Mouse (Mus musculus) MEL (cell line): ENCODE measurements around the gene Cpeb4. TPM values are rescaled to one million over a fixed set of nuclear protein-coding genes. Genes with fewer than 3 reads are reported as not detected.

Experiments
- DNase-seq: peaks from one replicate; pipeline ENCODE4 v3.0.0; 2011; ENCODE audit warnings: low read depth, low spot score
- H3K27ac ChIP-seq: 2 replicates; pipeline ENCODE4 v1.5.1; 2012; ENCODE audit warnings: low read depth, mild to moderate bottlenecking, control low read depth, low read length, moderate library complexity; ENCODE audit not compliant: control insufficient read depth
- H3K27me3 ChIP-seq, 2 experiments: fragments of 150-350 bp in 1 of 2; sonication (generic) in 1 of 2; 2 replicates each; pipeline ENCODE4 v1.6.1; 2012; ENCODE audit warnings: low read length in 2 of 2, mild to moderate bottlenecking in 2 of 2, improper control_type of control experiment in 1 of 2, moderate library complexity in 1 of 2; ENCODE audit not compliant: insufficient read depth in 2 of 2, control insufficient read depth in 1 of 2
- H3K36me3 ChIP-seq, 2 experiments: 2 replicates each; pipeline ENCODE4 v1.6.1; 2012 to 2014; ENCODE audit warnings: low read length in 2 of 2, improper control_type of control experiment in 1 of 2, inconsistent platforms in 1 of 2, mild to moderate bottlenecking in 1 of 2; ENCODE audit not compliant: insufficient read depth in 2 of 2, control insufficient read depth in 1 of 2
- H3K4me1 ChIP-seq, 2 experiments: fragments of 150-350 bp in 1 of 2; sonication (generic) in 1 of 2; 2 replicates each; pipeline ENCODE4 v1.6.1; 2012; ENCODE audit warnings: low read length in 2 of 2, improper control_type of control experiment in 1 of 2, mild to moderate bottlenecking in 1 of 2; ENCODE audit not compliant: insufficient read depth in 2 of 2, control insufficient read depth in 1 of 2
- H3K4me3 ChIP-seq, 2 experiments: fragments of 150-350 bp in 1 of 2; sonication (generic) in 1 of 2; 2 replicates each; pipeline ENCODE4 v1.5.1; 2012; ENCODE audit warnings: low read depth in 2 of 2, low read length in 2 of 2, mild to moderate bottlenecking in 2 of 2, moderate library complexity in 2 of 2, control low read depth in 1 of 2, improper control_type of control experiment in 1 of 2; ENCODE audit not compliant: control insufficient read depth in 1 of 2, insufficient read depth in 1 of 2
- H3K79me2 ChIP-seq: 2 replicates; pipeline ENCODE4 v1.6.1; 2012; ENCODE audit warnings: mild to moderate bottlenecking, low read length, moderate library complexity; ENCODE audit not compliant: control insufficient read depth, poor library complexity, insufficient read depth
- H3K9ac ChIP-seq: 2 replicates; pipeline ENCODE4 v1.6.1; 2012; ENCODE audit warnings: low read depth, mild to moderate bottlenecking, control low read depth, low read length, moderate library complexity; ENCODE audit not compliant: control insufficient read depth, poor library complexity, severe bottlenecking
- H3K9me3 ChIP-seq: fragments of 150-350 bp; sonication (generic); replicated peaks from 2 replicates; pipeline ENCODE4 v1.6.1; 2012; ENCODE audit warnings: mild to moderate bottlenecking, low read length, improper control_type of control experiment, moderate library complexity; ENCODE audit not compliant: insufficient read depth
- BHLHE40 ChIP-seq: IDR thresholded peaks from 2 replicates; pipeline ENCODE4 v1.6.1; 2012; ENCODE audit warnings: low read depth, mild to moderate bottlenecking, inconsistent platforms, low read length, improper control_type of control experiment, borderline replicate concordance
- CHD2 ChIP-seq: IDR thresholded peaks from 2 replicates; pipeline ENCODE4 v1.6.1; 2011; ENCODE audit warnings: low read length, improper control_type of control experiment
- CTCF ChIP-seq, 3 experiments: IDR thresholded peaks in 2 of 3; conservative IDR thresholded peaks in 1 of 3; 2 replicates each; pipeline ENCODE4 v1.5.1; 2011 to 2012; ENCODE audit warnings: low read length in 3 of 3, low read depth in 2 of 3, mild to moderate bottlenecking in 2 of 3, improper control_type of control experiment in 1 of 3, inconsistent platforms in 1 of 3, mixed read lengths in 1 of 3, moderate library complexity in 1 of 3; ENCODE audit not compliant: control insufficient read depth in 1 of 3, insufficient read depth in 1 of 3, poor library complexity in 1 of 3, severe bottlenecking in 1 of 3
- ETS1 ChIP-seq: IDR thresholded peaks from 2 replicates; pipeline ENCODE4 v1.6.1; 2012; ENCODE audit warnings: low read depth, mild to moderate bottlenecking, inconsistent platforms, low read length, improper control_type of control experiment, moderate library complexity
- GABPA ChIP-seq: IDR thresholded peaks from 2 replicates; pipeline ENCODE4 v1.6.1; 2012; ENCODE audit warnings: low read depth, mild to moderate bottlenecking, inconsistent platforms, low read length, improper control_type of control experiment, moderate library complexity
- GATA1 ChIP-seq: IDR thresholded peaks from 2 replicates; pipeline ENCODE4 v1.6.1; 2011; ENCODE audit warnings: low read depth, low read length, improper control_type of control experiment
- JUND ChIP-seq: IDR thresholded peaks from 2 replicates; pipeline ENCODE4 v1.6.1; 2011; ENCODE audit warnings: low read depth, mild to moderate bottlenecking, improper control_type of control experiment, low read length
- KAT2A ChIP-seq: conservative IDR thresholded peaks from 2 replicates; pipeline ENCODE4 v1.6.1; 2012; ENCODE audit warnings: low read depth, low read length, improper control_type of control experiment, inconsistent platforms
- MAZ ChIP-seq: IDR thresholded peaks from 2 replicates; pipeline ENCODE4 v1.6.1; 2012; ENCODE audit warnings: low read depth, mild to moderate bottlenecking, inconsistent platforms, low read length, improper control_type of control experiment
- MEF2A ChIP-seq: IDR thresholded peaks from 2 replicates; pipeline ENCODE4 v1.6.1; 2014; ENCODE audit warnings: low read depth, mild to moderate bottlenecking, inconsistent platforms, low read length, improper control_type of control experiment; ENCODE audit not compliant: poor library complexity, insufficient replicate concordance, severe bottlenecking; ENCODE audit errors: extremely low read depth
- MXI1 ChIP-seq: IDR thresholded peaks from 2 replicates; pipeline ENCODE4 v1.6.1; 2011; ENCODE audit warnings: mild to moderate bottlenecking, low read depth, low read length, improper control_type of control experiment
- MYC ChIP-seq: IDR thresholded peaks from 2 replicates; pipeline ENCODE4 v1.6.1; 2011; ENCODE audit warnings: low read depth, mild to moderate bottlenecking, low read length, improper control_type of control experiment, moderate library complexity
- NELFE ChIP-seq: IDR thresholded peaks from 2 replicates; pipeline ENCODE4 v1.6.1; 2011; ENCODE audit warnings: low read depth, low read length, improper control_type of control experiment
- POLR2A ChIP-seq, 2 experiments: IDR thresholded peaks; 2 replicates each; pipeline ENCODE4 v1.6.1; 2011 to 2012; ENCODE audit warnings: low read length in 2 of 2, mild to moderate bottlenecking in 2 of 2, control low read depth in 1 of 2, improper control_type of control experiment in 1 of 2, low read depth in 1 of 2, moderate library complexity in 1 of 2; ENCODE audit not compliant: control insufficient read depth in 1 of 2, insufficient read depth in 1 of 2, poor library complexity in 1 of 2
- POLR2AphosphoS5 ChIP-seq: IDR thresholded peaks from 2 replicates; pipeline ENCODE4 v1.6.1; 2012; ENCODE audit warnings: low read depth, borderline replicate concordance, mild to moderate bottlenecking, inconsistent platforms, low read length, moderate library complexity, mixed read lengths
- SIN3A ChIP-seq: IDR thresholded peaks from 2 replicates; pipeline ENCODE4 v1.6.1; 2012; ENCODE audit warnings: low read length, improper control_type of control experiment, inconsistent platforms
- SMC3 ChIP-seq: IDR thresholded peaks from 2 replicates; pipeline ENCODE4 v1.6.1; 2011; ENCODE audit warnings: low read depth, low read length, improper control_type of control experiment
- TCF12 ChIP-seq: IDR thresholded peaks from 2 replicates; pipeline ENCODE4 v1.6.1; 2014; ENCODE audit warnings: low read depth, mild to moderate bottlenecking, inconsistent platforms, low read length, improper control_type of control experiment, moderate library complexity
- ZMIZ1 ChIP-seq: IDR thresholded peaks from 2 replicates; pipeline ENCODE4 v1.6.1; 2012; ENCODE audit warnings: low read depth, mild to moderate bottlenecking, inconsistent platforms, low read length, improper control_type of control experiment, moderate library complexity
- ZNF384 ChIP-seq: IDR thresholded peaks from 2 replicates; pipeline ENCODE4 v1.6.1; 2012; ENCODE audit warnings: low read depth, mild to moderate bottlenecking, inconsistent platforms, low read length, improper control_type of control experiment
- polyA plus RNA-seq, 2 experiments: library from polyadenylated mRNA; stranded (reverse) in 1 of 2; unstranded in 1 of 2; fragments of >175 nt in 1 of 2; fragments of >200 nt in 1 of 2; gene quantifications; 2 replicates each; pipeline versions ENCODE4 v1.2.1 to v1.2.4; 2012; ENCODE audit warnings: low replicate concordance in 2 of 2, low read depth in 1 of 2; ENCODE audit not compliant: insufficient read length in 2 of 2, insufficient read depth in 1 of 2, missing spikeins in 1 of 2
- total RNA-seq: library from RNA; depleted of rRNA; stranded (reverse); fragments of 300-350 nt; gene quantifications from 2 replicates; pipeline ENCODE4 v1.2.3, GENCODE M21; 2012

Cpeb4 gene
- total and polyA plus RNA-seq, 3 experiments = 3.8 to 4.9 TPM; not detected in 1

DNA sequence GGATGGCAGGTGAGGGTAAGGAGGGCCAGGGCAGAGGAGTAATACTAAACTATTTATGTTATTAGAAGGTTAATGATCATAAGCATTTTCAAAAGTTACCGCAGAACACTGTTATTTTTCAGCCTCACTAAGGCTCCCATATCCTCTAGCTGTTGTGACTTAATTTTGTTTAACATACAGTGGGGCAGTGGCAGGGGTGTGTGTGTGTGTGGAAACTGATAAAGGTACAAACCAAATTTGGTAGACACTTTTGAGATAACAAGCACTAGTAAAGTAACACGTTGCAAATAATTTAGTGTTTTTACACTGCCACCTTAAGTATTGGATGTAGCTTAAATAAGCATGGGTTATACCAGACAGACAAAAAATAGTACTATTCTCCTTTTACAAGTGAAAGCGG is 24.9 kb downstream of the Cpeb4 start (continued):
- no peak for TF ChIP-seq KAT2A

DNA sequence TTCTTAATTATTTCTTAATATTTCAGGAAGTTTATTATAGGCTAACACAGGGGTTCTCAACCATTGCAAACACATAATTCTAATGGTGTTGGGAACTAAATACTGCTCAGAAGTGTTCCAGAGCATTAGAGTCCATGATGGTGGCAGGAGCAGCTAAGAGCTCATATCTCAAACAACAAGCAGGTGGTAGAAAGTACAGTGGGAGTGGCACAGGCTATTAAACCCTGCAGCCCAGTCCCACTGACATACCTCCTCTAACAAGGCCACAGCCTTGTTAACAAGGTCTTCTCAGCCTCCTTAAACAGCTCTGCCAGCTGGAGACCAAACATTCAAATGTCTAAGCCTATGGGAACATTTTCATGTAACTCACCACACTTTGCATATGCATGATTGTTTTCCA is 27.2 kb downstream of the Cpeb4 start:
- no peak for DNase-seq
- no peaks in the 10 kb centered on the region for H3K79me2 ChIP-seq
- H3K9me3 ChIP-seq = no peaks in the 10 kb centered on the region
- H3K4me3 ChIP-seq = no peak overlapping the region
- TF ChIP-seq JUND (no peak), ZMIZ1 (no peak), MYC (no peak)
- TF ChIP-seq, all 39 proteins: peak for 0
- Histone ChIP-seq H3K27me3 (no peaks in the 10 kb centered on the region), H3K9ac (no peak overlapping the region), H3K4me1 (peaks cover 13 to 28% of the 10 kb centered on the region in 2 experiments), H3K36me3 (peaks cover 0 to 29% of the 10 kb centered on the region in 2 experiments; a peak in 2 of 4 replicates), H3K27ac (no peak overlapping the region)

DNA sequence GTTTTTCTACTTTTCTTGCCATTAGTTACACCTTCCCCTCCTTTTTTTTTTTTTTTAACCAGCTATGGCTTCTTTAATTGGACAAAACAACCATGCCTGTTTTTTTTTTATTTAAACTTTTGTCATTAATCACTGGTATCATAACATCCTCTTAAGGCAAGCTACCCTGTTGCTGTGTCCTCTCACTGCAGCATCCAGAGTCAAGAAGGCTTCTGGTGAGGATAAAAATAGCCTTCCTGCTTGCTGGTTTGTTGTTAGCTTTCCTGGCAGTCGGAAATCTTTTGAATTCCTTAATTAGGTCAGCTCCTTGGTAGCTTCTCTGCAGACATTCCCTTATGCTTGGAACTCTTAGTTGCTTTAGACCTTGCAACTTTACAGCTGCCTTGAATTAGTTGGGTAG is 28.7 kb downstream of the Cpeb4 start:
- Histone ChIP-seq H3K36me3 (peaks cover 0 to 25% of the 10 kb centered on the region in 2 experiments; a peak in 2 of 4 replicates), H3K27me3 (no peaks in the 10 kb centered on the region), H3K9me3 (no peaks in the 10 kb centered on the region), H3K4me3 (no peak overlapping the region), H3K9ac (no peak overlapping the region), H3K27ac (no peak overlapping the region), H3K79me2 (no peaks in the 10 kb centered on the region), H3K4me1 (peaks cover 12 to 22% of the 10 kb centered on the region in 2 experiments)
- no peak for DNase-seq
- TF ChIP-seq TCF12 (no peak), BHLHE40 (no peak), NELFE (no peak), ZNF384 (0 out of 2 replicates have a peak, but pooled peaks have one; percentile 22), SIN3A (no peak)

DNA sequence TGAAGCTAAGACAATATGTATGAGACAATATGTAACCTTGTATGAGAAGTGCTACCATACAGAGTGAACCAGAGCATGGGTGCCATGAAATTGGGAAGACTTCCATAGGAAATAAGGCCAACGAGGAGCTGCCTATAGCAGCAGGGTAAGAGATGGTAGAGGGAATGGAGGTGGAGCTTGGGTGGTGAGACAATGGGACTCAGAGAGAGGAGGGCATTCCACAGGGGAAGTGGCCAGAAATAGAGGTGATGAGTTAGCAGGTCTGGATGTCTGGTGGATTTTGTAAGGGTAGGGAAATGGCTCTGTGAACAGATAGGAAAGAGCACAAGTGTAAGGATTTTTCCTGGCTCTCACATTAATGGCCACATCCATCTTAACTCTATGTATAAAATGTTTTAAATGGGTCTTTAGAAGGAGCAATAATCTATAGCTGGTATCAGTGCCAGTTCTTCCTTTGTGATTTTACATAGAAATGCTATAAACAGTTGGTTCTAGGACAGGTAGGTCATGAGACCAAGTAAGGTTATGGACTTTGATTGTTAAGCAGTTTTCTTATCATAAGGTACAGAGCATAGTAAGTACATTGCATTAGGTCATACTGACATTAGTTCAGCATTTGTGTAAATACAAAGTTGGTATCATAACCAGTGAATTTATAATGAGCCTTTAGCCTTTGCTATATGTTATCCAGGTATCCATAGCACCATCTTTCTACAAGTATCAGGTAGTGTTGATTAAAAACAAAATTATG is 30.4 kb downstream of the Cpeb4 start:
- TF ChIP-seq ETS1 (no peak), ZMIZ1 (no peak), POLR2AphosphoS5 (no peak), POLR2A (IDR thresholded peaks at IDR 0.05; ENCODE audit: control insufficient read depth in 1 of 2, insufficient read depth in 1 of 2, low read depth in 1 of 2, low read length in 2 of 2, poor library complexity in 1 of 2) (no peak), MYC (no peak), GATA1 (no peak), CHD2 (no peak), GABPA (no peak), JUND (no peak), MAZ (no peak), MXI1 (no peak), SMC3 (no peak), CTCF (IDR thresholded peaks at IDR 0.05 in 2 of 3, conservative IDR thresholded peaks at IDR 0.05 in 1 of 3; ENCODE audit: control insufficient read depth in 1 of 3, insufficient read depth in 1 of 3, low read depth in 2 of 3, low read length in 3 of 3, poor library complexity in 1 of 3, severe bottlenecking in 1 of 3) (no peak), MEF2A (no peak)
- DNase-seq = no peak
- H3K4me1 ChIP-seq = peaks cover 0 to 7% of the 10 kb centered on the region in 2 experiments; a peak in 1 of 4 replicates
- H3K9ac ChIP-seq = no peak overlapping the region
- no peak overlapping the region for H3K27ac ChIP-seq
- H3K4me3 ChIP-seq = no peak overlapping the region
- no peaks in the 10 kb centered on the region for H3K79me2 ChIP-seq
- H3K36me3 ChIP-seq = peaks cover 0 to 9% of the 10 kb centered on the region in 2 experiments; a peak in 2 of 4 replicates
- no peaks in the 10 kb centered on the region for H3K27me3 ChIP-seq
- no peaks in the 10 kb centered on the region for H3K9me3 ChIP-seq
